Mouse (Mus musculus) layer of hippocampus, adult 18-20 months (tissue): ENCODE measurements at regions not wholly inside any gene's neighbourhood (a gene's known extent, or its start where the extent isn't known, plus 50 kb on each side); places are given as distances from the start of the nearest gene placed in this dataset.

Experiments used
- DNase-seq, 2 experiments: peaks; one replicate each; pipeline ENCODE4 v3.0.0; 2022; ENCODE audit warnings: low spot score in 2 of 2

DNA sequence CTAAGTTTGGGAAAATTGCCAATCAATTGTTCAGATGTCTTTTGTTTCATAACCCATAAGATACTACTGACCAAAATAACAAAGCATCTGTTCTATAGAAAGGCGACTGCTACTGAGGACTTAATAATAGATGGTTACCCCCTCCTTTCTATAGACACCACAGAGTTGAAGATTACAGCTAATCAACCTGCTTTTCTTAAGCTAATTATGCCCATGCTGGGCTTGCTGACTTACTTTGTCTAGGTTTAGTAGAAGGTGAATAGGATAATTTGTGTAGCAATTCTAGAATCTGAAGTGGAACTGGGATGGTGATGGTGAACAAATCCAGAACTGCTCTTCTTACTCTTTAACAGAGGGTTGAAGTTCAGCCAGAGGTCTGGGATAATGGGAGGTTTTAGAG lies 53.8 kb upstream of the Tbx18 start:
- no peak for DNase-seq

DNA sequence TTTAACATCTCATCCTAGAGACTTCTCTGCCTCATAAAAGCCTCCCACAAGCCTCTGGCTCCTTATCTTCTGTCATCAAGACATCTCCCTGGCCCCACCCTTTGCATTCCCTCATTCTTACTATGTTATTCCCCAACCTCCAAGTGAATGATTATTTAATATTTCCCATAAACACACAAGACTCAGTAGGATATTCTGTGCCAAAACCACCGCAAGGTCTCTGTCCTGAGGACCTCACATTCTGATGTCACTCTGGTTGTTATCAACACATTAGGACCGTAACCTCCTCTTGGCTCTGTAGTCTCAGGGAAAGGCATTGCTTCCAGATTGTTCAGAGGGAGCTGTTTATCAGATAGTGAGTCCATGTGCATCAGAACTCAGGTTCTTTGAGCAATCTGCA lies 80.7 kb upstream of the Tbx18 start:
- no peak for DNase-seq

DNA sequence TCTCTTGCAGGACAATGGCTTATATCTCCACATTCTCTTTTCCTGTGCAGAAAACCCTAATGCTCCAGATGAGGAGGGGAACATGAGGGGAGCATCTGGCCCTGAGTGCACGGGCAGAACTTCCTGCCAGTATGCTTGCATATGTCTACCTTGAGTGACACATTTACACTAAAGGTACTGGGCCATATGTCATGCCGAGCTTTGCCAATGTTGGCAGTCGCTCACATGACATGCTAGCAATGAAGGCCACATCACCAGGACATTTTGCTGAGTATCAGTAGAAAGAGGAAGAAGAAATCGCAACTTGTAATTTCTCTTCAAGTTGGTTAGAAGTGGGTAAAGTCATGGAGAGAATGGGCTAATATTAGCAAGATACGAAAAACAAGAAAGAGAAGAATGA lies 91.2 kb upstream of the Tbx18 start:
- DNase-seq = no peak

DNA sequence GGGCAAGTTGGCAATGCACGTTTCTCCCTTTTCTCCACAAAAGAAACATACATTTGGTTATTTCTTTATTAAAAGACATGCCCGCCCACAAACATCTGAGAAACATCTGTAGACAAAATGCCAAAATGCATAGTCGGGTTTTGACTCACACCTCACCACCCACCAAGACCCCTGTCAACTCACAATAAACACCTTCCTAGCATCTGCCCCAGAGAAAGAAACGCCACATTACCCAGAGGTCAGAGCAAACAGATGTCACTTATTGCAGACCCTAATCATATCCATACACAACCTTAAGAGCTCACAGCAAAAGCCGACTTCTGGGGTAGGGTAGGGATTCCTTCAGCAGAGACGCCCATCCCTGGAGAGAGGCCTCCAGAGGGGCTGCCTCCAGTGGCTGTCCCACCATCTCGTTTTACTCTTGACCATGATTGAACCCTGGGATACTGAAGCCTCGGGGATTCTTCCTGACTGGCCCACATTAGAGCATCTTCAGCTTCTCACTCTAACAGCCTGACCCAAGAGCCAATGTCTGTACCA lies 93.7 kb upstream of the Tbx18 start:
- DNase-seq = no peak

DNA sequence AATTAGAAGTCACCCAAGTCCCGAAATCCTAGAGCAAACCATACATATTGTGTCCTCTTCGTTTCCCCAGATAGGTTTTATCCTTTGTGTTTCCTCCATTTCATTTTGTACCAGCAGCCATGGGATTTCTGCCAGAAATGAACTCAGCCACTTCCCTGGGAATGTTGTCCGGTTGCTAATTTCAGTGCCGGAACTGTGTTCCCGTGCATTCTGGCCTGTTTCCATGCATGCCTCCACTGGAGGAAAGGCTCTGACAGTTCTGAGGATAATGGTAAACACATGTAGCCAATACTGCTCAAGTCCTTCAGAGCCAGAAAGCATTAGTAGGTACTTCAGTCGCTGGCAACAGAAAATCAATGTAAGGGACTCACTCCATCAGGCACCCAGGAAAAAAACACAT lies 112.8 kb upstream of the Tbx18 start:
- DNase-seq = peak in 1 of 2 experiments; percentile 2

DNA sequence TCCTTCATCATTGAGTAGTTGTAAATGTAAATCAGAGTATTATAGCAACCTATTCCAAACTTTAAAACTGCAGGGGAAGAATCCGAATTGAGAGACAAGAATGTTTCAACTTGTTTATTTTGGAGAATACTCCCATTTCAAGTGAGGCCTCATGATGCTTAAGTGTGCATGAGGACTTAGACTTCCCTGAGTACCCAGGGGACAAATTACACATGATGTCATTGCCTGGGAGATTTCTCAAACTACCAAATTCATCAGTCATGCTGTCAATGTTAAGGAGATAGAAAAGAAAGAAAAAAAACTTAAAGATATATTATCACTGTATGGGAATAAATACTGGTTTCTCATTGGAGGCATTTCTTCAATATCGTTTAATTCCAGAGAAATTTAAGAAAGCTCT lies 113.4 kb upstream of the Tbx18 start:
- DNase-seq = no peak

DNA sequence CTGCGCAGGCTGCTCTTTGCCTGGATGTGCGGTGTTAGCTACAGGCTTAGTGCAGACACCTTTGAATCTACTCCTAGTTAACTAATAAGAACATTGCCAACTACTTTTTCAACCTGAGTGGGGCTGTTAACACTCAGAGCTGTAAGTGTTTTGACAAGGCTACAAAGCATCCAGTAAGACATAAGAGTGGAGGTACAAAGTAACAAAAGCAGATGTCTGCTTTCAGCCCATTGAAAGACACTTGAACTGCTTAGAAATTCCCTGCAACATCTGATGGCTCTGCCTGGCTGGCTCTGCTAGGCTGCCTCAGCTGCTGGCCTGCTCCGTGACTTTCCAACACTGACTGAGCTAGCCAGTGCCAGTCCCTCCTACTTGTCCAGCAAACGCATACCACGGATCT lies 117.8 kb upstream of the Tbx18 start:
- DNase-seq = no peak

DNA sequence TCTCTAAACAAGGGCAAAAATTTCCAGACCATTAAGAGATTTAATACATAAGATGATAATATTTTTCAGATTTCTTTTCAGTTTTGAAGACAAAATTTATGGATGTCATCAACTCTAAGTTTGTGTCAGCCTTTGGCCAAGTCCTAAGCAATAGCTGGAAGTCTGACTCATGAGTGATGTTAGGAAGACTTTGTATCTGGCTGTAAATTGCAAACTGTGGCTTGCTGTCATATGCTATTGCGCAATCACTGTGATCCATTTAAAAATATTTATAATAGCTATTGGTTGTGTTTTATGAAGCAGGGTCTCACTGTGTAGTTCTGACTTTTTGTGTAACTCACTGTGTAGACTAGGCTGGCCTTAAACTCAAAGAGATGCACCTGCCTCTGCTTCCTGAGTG lies 119.1 kb upstream of the Tbx18 start:
- no peak for DNase-seq

DNA sequence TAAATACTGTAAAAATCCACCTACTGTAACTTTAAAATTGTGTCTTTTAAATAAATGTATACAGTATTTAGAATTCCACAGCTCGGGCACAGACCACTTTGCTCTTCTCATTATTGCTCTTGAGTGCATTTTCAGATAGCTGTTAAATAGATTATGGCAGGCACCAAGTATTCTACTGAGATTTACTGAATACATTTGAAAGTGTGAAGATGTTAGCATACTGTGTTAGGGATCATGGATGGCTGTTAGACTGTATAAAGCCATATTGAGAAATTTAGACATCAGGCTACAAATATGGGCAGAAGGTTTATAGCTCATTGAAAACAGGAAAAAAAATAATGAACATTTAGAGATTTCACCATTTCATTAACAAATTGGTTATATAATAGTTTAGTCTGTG lies 130.5 kb upstream of the Tbx18 start:
- no peak for DNase-seq

DNA sequence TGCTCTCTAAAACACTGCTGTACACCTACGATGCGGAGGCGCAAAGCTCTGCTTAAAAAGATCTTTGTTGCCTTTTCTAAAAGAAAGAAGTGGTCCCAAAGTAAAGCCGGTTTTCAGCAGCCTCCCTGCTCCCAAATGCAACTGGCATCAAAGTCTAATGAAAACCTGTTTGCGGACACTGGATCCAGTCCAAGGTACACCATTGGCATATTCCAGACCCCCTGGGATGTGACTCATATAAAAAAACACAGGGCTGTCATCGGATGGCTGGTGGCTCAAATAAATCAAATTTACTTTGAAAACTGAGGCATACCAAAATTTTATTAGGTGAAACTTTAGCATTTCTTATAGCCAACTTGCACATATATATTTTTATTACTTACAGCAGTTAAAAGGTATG lies 134.2 kb upstream of the Tbx18 start:
- no peak for DNase-seq

DNA sequence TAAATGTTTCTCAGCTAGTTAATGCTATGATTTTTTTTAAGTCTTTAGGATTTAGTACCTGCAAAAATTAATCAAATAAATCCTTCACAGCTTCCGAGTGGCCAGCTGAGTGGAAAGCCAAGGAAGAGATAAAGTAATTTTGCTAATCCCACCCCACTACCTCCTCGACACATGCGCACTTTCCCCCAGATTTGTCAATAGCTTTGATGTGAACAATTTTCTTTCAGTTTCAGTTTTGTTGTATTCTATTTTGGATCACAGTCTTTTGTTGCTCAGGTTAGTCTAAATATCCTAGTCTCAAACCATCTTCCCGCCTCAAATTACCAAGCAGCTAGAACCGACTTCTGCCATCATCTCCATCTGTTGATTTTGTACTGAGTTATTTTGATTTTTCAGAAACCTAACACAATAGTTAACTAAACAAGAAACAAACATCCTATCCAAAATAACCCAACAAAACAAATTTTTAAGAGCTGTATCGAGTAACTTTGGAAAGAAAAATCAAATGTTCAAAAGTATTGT lies 141.4 kb upstream of the Tbx18 start:
- DNase-seq = no peak

DNA sequence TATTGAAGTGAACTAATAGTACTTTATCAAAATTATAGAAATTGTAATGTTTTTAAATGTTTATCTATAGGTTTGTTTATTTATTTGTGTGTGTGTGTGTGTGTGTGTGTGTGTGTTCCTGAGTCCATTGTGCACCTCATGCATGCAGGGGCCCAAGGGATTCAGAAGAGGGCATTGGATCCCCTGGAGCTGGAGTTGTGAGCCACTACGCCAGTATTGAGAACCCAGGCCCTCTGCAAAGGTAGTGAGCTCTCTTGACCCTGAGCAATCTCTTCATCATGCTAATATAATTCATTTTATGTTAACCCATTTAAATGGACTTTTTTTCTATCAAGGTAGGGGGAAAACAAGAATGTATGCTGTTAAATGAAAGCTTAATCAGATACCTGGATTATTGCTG lies 151.5 kb upstream of the Tbx18 start:
- no peak for DNase-seq

DNA sequence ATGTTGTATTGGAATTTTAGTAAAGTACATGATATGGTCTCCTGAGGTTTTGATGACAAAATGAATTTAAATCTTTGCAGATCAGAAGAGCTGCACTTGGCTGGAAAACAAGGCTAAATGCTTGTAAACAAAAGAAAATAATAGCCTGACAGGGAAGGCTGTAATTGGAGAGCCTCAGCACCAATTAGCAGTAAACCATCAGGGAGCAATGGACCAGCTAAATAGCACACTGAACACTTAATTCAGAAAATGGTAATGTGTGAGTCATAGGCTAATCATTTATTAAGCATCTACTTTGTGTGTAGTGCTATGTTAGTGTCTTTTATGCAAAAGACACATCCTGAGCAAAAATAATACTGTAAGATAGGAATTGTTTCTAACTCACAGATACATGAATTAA lies 152.0 kb upstream of the Tbx18 start:
- no peak for DNase-seq

DNA sequence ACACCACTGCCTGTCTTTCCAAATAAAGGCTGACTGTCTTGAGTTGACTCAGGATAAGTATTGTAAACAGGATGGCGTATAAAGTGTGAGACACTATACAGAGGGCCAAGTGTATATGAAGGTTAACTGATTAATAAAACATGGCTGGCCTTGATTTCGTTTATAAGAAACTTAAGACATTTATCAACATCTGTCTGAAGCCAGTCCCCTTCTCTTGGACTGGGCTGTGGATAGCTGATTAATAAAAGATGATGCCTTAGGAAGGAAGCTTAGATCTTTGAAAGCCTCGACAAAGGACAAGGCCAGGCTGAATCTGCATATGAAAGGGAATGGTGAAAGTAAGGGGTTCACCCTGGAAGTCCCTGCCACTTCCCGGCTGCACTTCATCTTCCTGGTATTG lies 163.0 kb upstream of the Tbx18 start:
- DNase-seq = no peak

DNA sequence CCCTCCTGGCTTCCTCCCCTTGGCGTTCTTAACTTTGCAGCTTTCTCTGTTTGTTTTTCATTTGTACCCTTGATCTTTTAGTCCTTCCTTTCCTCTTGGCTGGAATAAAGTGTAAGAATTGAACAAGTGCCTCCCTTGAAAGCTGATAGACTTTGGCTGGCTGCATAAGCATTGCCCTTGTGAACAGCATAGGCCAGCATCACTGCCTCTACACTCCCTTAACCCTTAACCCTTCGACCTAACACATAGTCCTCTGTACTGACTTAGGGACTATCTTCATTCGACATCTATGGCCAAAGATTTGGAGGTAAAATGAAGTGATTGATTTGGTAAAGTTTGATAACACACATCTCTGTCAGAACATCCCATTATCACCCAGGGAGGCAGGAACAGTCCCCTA lies 163.5 kb upstream of the Tbx18 start:
- DNase-seq = no peak

DNA sequence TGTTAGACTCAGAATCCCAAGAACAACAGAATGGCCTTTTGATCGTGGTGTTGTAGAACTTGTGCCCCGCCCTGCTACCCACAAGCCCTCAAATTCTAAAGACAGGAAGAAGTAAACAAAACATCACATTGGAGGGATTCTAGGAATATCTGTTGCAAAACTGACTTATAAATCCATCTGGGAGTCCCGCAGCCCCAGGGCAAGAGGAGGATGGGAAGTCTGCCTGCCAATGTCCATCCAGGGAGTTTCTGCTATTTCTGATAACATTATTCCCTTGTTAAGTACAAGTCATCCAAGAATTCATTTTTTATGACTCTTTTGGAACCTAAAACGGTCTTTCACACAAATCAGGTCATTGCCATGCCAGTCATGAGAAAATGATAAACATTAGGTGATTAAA lies 164.5 kb upstream of the Tbx18 start:
- DNase-seq = no peak

DNA sequence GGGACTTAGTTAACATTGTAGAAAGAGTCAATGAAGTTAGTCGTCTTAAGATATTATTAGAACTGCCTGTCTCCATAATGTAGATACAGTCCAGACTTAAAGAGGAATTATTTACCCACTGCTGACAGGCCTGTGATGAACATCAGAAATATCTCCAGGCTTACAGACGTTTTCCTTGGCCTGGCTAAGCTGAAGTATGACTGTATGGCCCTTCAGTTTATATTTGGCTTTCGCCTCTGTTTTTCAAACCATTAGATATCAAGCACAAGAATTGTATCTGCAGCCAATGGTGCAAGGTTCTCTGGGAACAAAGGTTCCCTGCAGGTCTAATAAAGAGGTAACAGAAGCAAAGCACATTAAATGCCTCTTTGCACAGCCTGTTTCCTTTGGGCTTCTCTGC lies 166.3 kb upstream of the Tbx18 start:
- no peak for DNase-seq

DNA sequence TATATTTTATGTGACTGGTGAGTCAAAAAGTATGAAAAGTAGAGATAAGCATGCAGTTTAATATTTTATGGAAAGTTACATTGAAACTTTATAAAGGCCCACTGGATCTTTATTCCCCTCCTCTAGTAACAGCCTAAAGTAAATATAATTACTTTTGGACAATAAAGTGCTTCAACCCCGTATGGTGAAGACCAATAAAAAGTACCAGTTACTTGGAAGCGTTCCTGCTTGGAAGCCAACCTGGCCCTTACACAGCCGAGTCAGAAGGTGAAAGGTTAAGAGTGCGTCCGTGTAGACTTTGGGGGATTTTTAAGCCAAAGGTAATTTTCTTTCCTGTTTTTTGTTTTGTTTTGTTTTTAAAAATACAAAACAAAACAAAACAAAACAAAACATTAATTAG lies 168.3 kb upstream of the Tbx18 start:
- DNase-seq = no peak

DNA sequence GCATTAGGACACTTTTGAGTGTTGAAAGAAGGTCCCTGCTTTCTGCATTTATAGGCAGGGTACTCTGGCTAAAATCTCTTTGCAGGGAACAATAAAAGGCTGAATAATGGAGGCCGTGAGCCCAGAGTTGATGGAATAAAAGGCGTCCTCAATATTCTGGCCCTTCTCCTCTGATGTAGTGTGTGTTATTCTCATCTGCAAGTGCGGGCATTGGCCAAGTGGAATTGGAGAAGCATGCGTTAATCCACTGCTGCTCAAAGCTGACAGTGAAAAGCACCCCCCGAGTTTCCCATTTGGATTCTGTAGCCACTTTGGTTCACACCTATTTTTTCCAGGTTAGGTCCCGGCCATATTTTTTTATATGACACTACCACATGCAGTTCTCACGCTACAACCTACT lies 168.7 kb upstream of the Tbx18 start:
- no peak for DNase-seq

DNA sequence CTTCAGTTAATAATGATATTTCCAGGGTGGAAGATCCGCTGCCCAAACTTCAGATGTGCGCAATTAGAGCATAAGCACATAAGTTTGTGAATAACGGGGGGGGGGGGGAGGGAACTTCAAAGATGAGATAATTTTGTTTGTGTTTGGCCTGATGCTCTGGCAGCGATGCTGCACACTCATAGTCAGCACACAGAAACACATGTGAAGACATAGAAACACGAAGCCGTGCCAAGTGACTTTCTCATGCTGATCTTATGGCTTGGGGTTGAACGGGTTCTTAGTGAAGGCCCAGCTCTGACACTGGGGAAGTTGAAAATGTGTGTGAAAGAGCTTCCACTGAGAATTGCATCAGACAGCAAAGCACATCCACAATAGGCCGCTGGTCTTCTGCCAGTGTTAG lies 190.2 kb upstream of the Tbx18 start:
- DNase-seq = no peak

DNA sequence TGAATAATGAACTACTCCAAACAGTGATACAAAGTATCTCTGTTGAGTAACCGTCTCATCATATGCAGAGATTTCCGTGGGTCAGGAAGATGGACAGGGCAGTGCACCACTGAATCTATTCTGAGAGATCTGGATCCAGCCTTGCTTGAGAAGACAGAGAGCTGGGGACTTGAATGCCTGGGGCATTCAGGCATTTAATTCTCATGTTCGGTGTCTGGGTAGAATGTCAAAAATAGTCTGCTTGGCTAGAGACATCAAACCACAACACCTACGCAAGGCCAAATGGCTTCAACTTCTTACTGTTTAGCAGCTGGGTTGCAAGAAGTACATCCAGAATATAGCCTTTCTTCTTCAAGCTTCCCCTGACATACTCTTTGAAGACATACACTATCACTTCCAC lies 194.1 kb upstream of the Tbx18 start:
- no peak for DNase-seq

DNA sequence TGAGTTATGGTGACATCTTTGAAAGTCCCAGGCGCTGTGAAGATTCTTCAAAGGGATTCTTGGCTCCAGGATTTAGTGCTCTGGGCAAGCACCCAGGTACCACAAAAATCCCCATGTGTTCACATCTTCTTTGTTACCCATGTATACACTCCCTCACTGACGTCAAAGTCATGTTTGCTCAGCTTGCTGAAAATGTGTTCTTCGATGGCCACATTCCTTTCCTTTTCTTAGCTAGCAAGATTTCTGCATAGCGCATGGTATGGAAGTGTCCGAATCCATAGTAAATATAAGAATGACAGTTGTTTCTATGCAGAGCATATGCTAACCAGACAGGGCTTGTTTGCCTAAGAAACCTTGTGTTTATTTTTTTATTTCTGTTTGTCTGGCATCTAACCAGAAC lies 202.2 kb upstream of the Tbx18 start:
- no peak for DNase-seq

DNA sequence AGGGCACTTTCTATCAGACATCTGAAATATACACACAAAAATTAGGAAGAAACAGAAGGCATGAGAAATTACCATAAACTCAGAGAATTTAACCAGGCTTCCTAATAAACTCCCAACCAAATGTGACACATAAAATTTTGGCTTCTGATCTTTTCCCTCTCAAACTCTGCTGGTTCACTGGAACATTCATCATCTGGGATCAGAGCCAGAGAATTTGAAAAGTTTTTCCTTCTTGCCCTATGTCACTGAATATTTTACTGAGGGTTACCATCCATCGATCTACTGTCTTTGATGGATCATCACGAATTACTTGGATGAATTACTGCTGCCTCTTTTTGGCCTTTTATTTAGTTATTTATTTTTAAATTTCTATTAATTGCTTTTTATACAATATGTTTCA lies 221.4 kb upstream of the Tbx18 start:
- no peak for DNase-seq

DNA sequence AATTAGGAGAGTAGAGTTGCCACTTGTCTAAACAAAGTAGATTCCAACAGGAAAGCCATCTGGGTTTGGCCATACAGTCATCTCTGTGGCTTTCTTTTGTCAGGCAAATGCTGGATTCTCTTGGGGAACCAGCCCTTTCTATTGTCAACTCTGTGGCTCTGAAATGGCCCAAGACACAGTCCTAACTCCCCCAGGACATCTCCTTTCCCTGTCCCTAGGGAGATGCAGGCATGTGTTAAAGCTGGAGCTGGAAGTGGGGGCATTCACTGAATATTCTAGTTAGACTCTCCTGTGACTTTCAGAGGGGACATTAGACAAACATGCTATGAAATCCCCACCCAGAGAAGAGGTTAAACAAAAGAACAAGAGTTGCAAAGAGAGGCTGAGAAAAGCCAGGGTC lies 223.9 kb upstream of the Tbx18 start:
- no peak for DNase-seq
